Mouse (Mus musculus): ENCODE measurements around the gene Uimc1.

- TF ChIP-seq CTCF (IDR thresholded peaks at IDR 0.05; ENCODE audit: borderline replicate concordance, control insufficient read depth, extremely low read depth, insufficient read depth, low read length, poor library complexity) (no peak), POLR2A (IDR thresholded peaks at IDR 0.05; ENCODE audit: control insufficient read depth, extremely low read depth, insufficient read depth, low read length, poor library complexity) (no peak)
Measured at GRCm38 (mm10) chr13:55020051-55020450, 80.0 kb downstream of the Uimc1 start.
